Mouse (Mus musculus): ENCODE measurements around the gene Clybl.

The Clybl gene

GRCm38 (mm10) chr14:122183974-122184373 lies 2.5 kb downstream of the Clybl start:
- ChIA-PET POLR2A (interaction anchor here in 2 of 4 experiments (1.2 to 6.7 kb wide), 3 partner anchors 12 to 80 kb away, joined by 4 to 42 read pairs (median 6); no protein-coding TSS in a partner anchor), CTCF (no interaction called here)

GRCm38 (mm10) chr14:122188250-122188649 lies 6.7 kb downstream of the Clybl start:
- ChIA-PET POLR2A (interaction anchor here in 1 of 4 experiments (0.8 to 1.4 kb wide), 3 partner anchors 12 to 23 kb away, joined by 3 to 7 read pairs (median 4); no protein-coding TSS in a partner anchor), CTCF (no interaction called here)

GRCm38 (mm10) chr14:122189901-122190300 lies 8.4 kb downstream of the Clybl start:
- ChIA-PET CTCF (interaction anchor here (0.5 to 2.8 kb wide), 16 partner anchors 8 to 974 kb away, joined by 3 to 25 read pairs (median 5); partner anchors contain the start of gene Clybl (in 1 of the 4)), POLR2A (interaction anchor here in 3 of 4 experiments (0.7 to 2.1 kb wide), 16 partner anchors 8 to 244 kb away, joined by 3 to 11 read pairs (median 3); partner anchors contain the start of gene Clybl (in 3 of the 3))

- CTCF ChIA-PET: interaction anchor here (0.6 to 2.8 kb wide), 36 partner anchors 9 to 973 kb away, joined by 3 to 25 read pairs (median 4); partner anchors contain the start of genes Clybl (in 3 of the 4) and Tm9sf2 (in 1 of the 4)
- POLR2A ChIA-PET: interaction anchor here in 3 of 4 experiments (0.7 to 2.1 kb wide), 19 partner anchors 8 to 263 kb away, joined by 3 to 11 read pairs (median 3); partner anchors contain the start of gene Clybl (in 3 of the 3)
Observed at GRCm38 (mm10) chr14:122190527-122190926, 9.0 kb downstream of the Clybl start.

- POLR2A ChIA-PET: interaction anchor here in 3 of 4 experiments (0.7 to 2.1 kb wide), 17 partner anchors 9 to 264 kb away, joined by 3 to 11 read pairs (median 3); partner anchors contain the start of gene Clybl (in 3 of the 3)
- CTCF ChIA-PET: interaction anchor here (0.6 to 2.8 kb wide), 36 partner anchors 9 to 769 kb away, joined by 3 to 25 read pairs (median 4); partner anchors contain the start of genes Clybl (in 3 of the 4) and Tm9sf2 (in 1 of the 4)
Observed at GRCm38 (mm10) chr14:122190941-122191510, 9.5 kb downstream of the Clybl start.

- ChIA-PET POLR2A (interaction anchor here in 2 of 4 experiments (1.1 to 1.8 kb wide), 3 partner anchors 12 to 385 kb away, joined by 3 to 5 read pairs (median 3); partner anchors contain the start of gene Clybl (in 1 of the 2)), CTCF (interaction anchor here in 1 of 4 experiments (1.1 kb wide), 1 partner anchor 59 kb away, joined by 3 read pairs; no protein-coding TSS in a partner anchor)
Observed at GRCm38 (mm10) chr14:122194630-122195029, 13.1 kb downstream of the Clybl start.

GRCm38 (mm10) chr14:122196851-122197250 lies 15.3 kb downstream of the Clybl start:
- ChIA-PET CTCF (interaction anchor here in 1 of 4 experiments (0.9 kb wide), 1 partner anchor 679 kb away, joined by 3 read pairs; no protein-coding TSS in a partner anchor), POLR2A (interaction anchor here in 1 of 4 experiments (0.6 kb wide), 1 partner anchor 275 kb away, joined by 4 read pairs; no protein-coding TSS in a partner anchor)

GRCm38 (mm10) chr14:122200247-122200885 lies 18.9 kb downstream of the Clybl start:
- CTCF ChIA-PET: interaction anchor here in 3 of 4 experiments (0.9 to 1.5 kb wide), 3 partner anchors 9 to 10 kb away, joined by 3 to 5 read pairs (median 4); no protein-coding TSS in a partner anchor
- POLR2A ChIA-PET: interaction anchor here in 2 of 4 experiments (0.8 to 2.5 kb wide), 7 partner anchors 10 to 215 kb away, joined by 3 to 6 read pairs (median 3); partner anchors contain the start of gene Clybl (in 1 of the 2)

GRCm38 (mm10) chr14:122209177-122209576 lies 27.7 kb downstream of the Clybl start:
- ChIA-PET POLR2A (interaction anchor here in 2 of 4 experiments (1.0 to 1.3 kb wide), 4 partner anchors 11 to 225 kb away, joined by 3 to 4 read pairs (median 3); no protein-coding TSS in a partner anchor), CTCF (interaction anchor here in 1 of 4 experiments (1.4 kb wide), 1 partner anchor 14 kb away, joined by 4 read pairs; no protein-coding TSS in a partner anchor)

GRCm38 (mm10) chr14:122213590-122213989 lies 32.1 kb downstream of the Clybl start:
- ChIA-PET POLR2A (no interaction called here), CTCF (interaction anchor here in 2 of 4 experiments (0.7 to 2.3 kb wide), 2 partner anchors 10 kb away, joined by 3 to 7 read pairs; no protein-coding TSS in a partner anchor)

- ChIA-PET CTCF (interaction anchor here in 2 of 4 experiments (1.5 to 2.3 kb wide), 2 partner anchors 9 to 24 kb away, joined by 4 to 7 read pairs; no protein-coding TSS in a partner anchor), POLR2A (interaction anchor here in 2 of 4 experiments (0.6 to 1.0 kb wide), 3 partner anchors 15 to 698 kb away, joined by 3 read pairs; partner anchors contain the start of gene Clybl (in 1 of the 2))
Observed at GRCm38 (mm10) chr14:122214126-122214525, 32.6 kb downstream of the Clybl start.

GRCm38 (mm10) chr14:122217221-122217620 lies 35.7 kb downstream of the Clybl start:
- CTCF ChIA-PET: interaction anchor here in 2 of 4 experiments (0.6 to 0.7 kb wide), 3 partner anchors 14 to 105 kb away, joined by 3 to 7 read pairs (median 4); no protein-coding TSS in a partner anchor
- POLR2A ChIA-PET: interaction anchor here in 1 of 4 experiments (0.5 kb wide), 1 partner anchor 118 kb away, joined by 4 read pairs; no protein-coding TSS in a partner anchor

- POLR2A ChIA-PET: interaction anchor here in 3 of 4 experiments (0.6 to 2.1 kb wide), 21 partner anchors 26 to 690 kb away, joined by 3 to 6 read pairs (median 3); partner anchors contain the start of gene Zic2 (in 1 of the 3)
- CTCF ChIA-PET: interaction anchor here (0.6 to 5.1 kb wide), 34 partner anchors 9 to 690 kb away, joined by 3 to 25 read pairs (median 4); partner anchors contain the start of gene Clybl (in 1 of the 4)
Observed at GRCm38 (mm10) chr14:122222934-122223374, 41.5 kb downstream of the Clybl start.

- ChIA-PET CTCF (interaction anchor here (0.6 to 5.1 kb wide), 43 partner anchors 9 to 1091 kb away, joined by 3 to 25 read pairs (median 4); partner anchors contain the start of gene Clybl (in 1 of the 4)), POLR2A (interaction anchor here (0.5 to 2.1 kb wide), 28 partner anchors 9 to 653 kb away, joined by 3 to 7 read pairs (median 3); partner anchors contain the start of genes Zic2 (in 2 of the 4) and Zic5 (in 1 of the 4))
Observed at GRCm38 (mm10) chr14:122223461-122224102, 42.1 kb downstream of the Clybl start.

- POLR2A ChIA-PET: interaction anchor here (0.5 to 2.1 kb wide), 23 partner anchors 9 to 688 kb away, joined by 3 to 7 read pairs (median 4); partner anchors contain the start of genes Zic2 (in 2 of the 4) and Zic5 (in 1 of the 4)
- CTCF ChIA-PET: interaction anchor here in 3 of 4 experiments (0.6 to 5.1 kb wide), 23 partner anchors 9 to 689 kb away, joined by 3 to 25 read pairs (median 4); no protein-coding TSS in a partner anchor
Observed at GRCm38 (mm10) chr14:122224103-122224494, 42.6 kb downstream of the Clybl start.

GRCm38 (mm10) chr14:122224501-122224928 lies 43.0 kb downstream of the Clybl start:
- POLR2A ChIA-PET: interaction anchor here in 2 of 4 experiments (1.0 to 2.1 kb wide), 15 partner anchors 16 to 688 kb away, joined by 3 to 7 read pairs (median 4); partner anchors contain the start of genes Zic2 (in 2 of the 2) and Zic5 (in 1 of the 2)
- CTCF ChIA-PET: interaction anchor here in 2 of 4 experiments (0.8 to 5.1 kb wide), 10 partner anchors 9 to 652 kb away, joined by 3 to 25 read pairs (median 6); no protein-coding TSS in a partner anchor

All from embryonic stem cell, embryonic (primary cell).